Mouse (Mus musculus): ENCODE measurements around the gene Lars2. TPM values are rescaled to one million over a fixed set of nuclear protein-coding genes. Genes with fewer than 3 reads are reported as not detected.

Gene Lars2
- polyA plus RNA-seq, 1 experiment from 2014 or later = 989 TPM

GRCm38 (mm10) chr9:123480253-123480921, 113.7 kb downstream of the Lars2 start:
- peaks cover 7% of the 10 kb centered on the region; the same call in 1 of the 2 replicates for H3K36me3 ChIP-seq
- no peaks in the 10 kb centered on the region for H3K9me3 ChIP-seq
- 48% methylated on average over 18 of the region's 18 CpGs for WGBS
- peak overlapping the region; percentile 73 for H3K9ac ChIP-seq
- peak overlapping the region; percentile 94 for H3K4me2 ChIP-seq
- H3K27ac ChIP-seq = 0 out of 2 replicates have a peak overlapping the region, but pooled peaks have one; percentile 85
- H3K27me3 ChIP-seq = no peaks in the 10 kb centered on the region
- peaks cover 59% of the 10 kb centered on the region for H3K4me1 ChIP-seq
- peak overlapping the region; percentile 69 for H3K4me3 ChIP-seq
- 0 out of 2 replicates have a peak, but pooled peaks have one; percentile 13 for ATAC-seq (ENCODE audit: borderline replicate concordance, extremely low read depth, low FRiP score, low TSS enrichment)

- 30% methylated on average over 7 of the region's 7 CpGs for WGBS
- Histone ChIP-seq H3K9ac (peak overlapping the region; percentile 73), H3K27ac (no peak overlapping the region), H3K4me3 (peak overlapping the region; percentile 69), H3K9me3 (no peaks in the 10 kb centered on the region), H3K4me2 (peak overlapping the region; percentile 94), H3K36me3 (peaks cover 7% of the 10 kb centered on the region; the same call in 1 of the 2 replicates), H3K4me1 (peaks cover 66% of the 10 kb centered on the region), H3K27me3 (no peaks in the 10 kb centered on the region)
- ATAC-seq (ENCODE audit: borderline replicate concordance, extremely low read depth, low FRiP score, low TSS enrichment) = no peak
Observed at GRCm38 (mm10) chr9:123481136-123481535, 114.4 kb downstream of the Lars2 start.

DNA sequence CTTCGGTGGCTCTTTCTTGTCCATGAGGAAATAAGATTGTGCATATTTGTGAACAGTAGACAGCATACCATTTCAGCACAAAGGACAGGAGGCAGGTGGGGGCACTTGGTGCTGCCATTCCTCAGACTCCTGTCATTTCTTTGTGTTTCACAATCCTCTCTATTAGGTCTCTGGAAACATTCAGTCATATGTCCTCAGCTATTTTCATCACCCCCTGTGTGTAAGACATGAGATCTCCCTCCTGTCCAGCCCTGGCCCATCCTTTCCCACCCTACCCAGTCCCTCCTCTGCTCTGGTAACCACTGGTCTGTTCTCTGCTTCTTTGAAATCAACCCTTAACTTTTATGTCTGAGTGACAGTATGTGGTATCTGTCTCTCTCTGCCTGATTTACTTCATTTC, 116.9 kb downstream of the Lars2 start:
- Histone ChIP-seq H3K4me2 (no peak overlapping the region), H3K4me1 (peaks cover 71% of the 10 kb centered on the region), H3K4me3 (no peak overlapping the region), H3K9ac (no peak overlapping the region), H3K9me3 (no peaks in the 10 kb centered on the region), H3K27me3 (no peaks in the 10 kb centered on the region), H3K27ac (no peak overlapping the region), H3K36me3 (peaks cover 18% of the 10 kb centered on the region)
- 91% methylated on average over 1 of the region's 1 CpGs for WGBS
- no peak for ATAC-seq (ENCODE audit: borderline replicate concordance, extremely low read depth, low FRiP score, low TSS enrichment)

DNA sequence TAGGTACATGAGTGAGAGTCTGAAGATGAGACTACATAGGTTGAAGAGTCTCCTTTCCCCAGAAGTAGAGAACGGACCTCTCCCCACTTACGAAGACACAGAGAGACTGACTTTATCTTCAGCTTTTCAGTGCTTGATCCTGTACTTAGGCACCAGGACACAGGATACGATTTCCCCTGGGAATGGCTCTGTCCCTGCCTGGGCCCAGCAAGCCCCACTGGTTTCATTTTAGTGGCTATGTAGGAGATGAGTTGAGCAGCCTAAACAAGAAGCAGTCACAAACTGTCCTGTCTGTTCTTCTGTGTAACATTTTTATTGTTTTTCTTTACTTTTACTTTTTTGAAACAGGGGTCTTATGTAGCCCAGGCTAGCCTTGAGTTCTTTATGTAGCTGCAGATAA, 118.1 kb downstream of the Lars2 start:
- Histone ChIP-seq H3K4me1 (peaks cover 74% of the 10 kb centered on the region), H3K36me3 (peaks cover 18% of the 10 kb centered on the region), H3K27ac (no peak overlapping the region), H3K27me3 (no peaks in the 10 kb centered on the region), H3K9ac (no peak overlapping the region), H3K9me3 (no peaks in the 10 kb centered on the region), H3K4me2 (no peak overlapping the region), H3K4me3 (no peak overlapping the region)
- WGBS = 92% methylated on average over 3 of the region's 3 CpGs
- no peak for ATAC-seq (ENCODE audit: borderline replicate concordance, extremely low read depth, low FRiP score, low TSS enrichment)

DNA sequence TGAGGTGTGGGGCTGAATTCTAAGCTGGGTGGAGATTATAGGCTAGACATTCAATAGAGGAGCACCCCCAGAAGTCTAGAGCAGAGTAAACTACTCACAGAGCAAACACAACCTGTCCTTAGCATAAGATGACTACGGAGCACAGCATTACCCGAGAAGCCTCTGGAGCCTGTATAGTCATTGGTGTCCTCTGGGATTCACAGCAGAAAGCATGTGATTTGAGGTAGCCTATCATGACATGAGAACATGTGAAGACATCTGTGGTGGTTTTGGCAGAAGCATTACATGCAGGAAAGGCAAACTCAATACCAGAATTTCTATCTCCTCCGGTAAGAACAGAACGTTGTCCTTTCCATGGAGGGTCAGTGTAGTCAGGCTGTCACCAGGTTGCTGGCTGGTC, 118.8 kb downstream of the Lars2 start:
- 81% methylated on average over 4 of the region's 4 CpGs for WGBS
- no peak overlapping the region for H3K27ac ChIP-seq
- H3K4me1 ChIP-seq = peaks cover 73% of the 10 kb centered on the region
- H3K4me3 ChIP-seq = no peak overlapping the region
- H3K9me3 ChIP-seq = no peaks in the 10 kb centered on the region
- H3K27me3 ChIP-seq = no peaks in the 10 kb centered on the region
- peaks cover 18% of the 10 kb centered on the region for H3K36me3 ChIP-seq
- H3K9ac ChIP-seq = no peak overlapping the region
- ATAC-seq (ENCODE audit: borderline replicate concordance, extremely low read depth, low FRiP score, low TSS enrichment) = no peak
- no peak overlapping the region for H3K4me2 ChIP-seq

GRCm38 (mm10) chr9:123486635-123487034, 119.9 kb downstream of the Lars2 start:
- H3K36me3 ChIP-seq = peaks cover 18% of the 10 kb centered on the region
- H3K4me3 ChIP-seq = no peak overlapping the region
- no peak overlapping the region for H3K27ac ChIP-seq
- H3K27me3 ChIP-seq = no peaks in the 10 kb centered on the region
- H3K9ac ChIP-seq = no peak overlapping the region
- no peak overlapping the region for H3K4me2 ChIP-seq
- H3K9me3 ChIP-seq = no peaks in the 10 kb centered on the region
- 62% methylated on average over 3 of the region's 3 CpGs for WGBS
- no peak for ATAC-seq (ENCODE audit: borderline replicate concordance, extremely low read depth, low FRiP score, low TSS enrichment)
- peaks cover 71% of the 10 kb centered on the region for H3K4me1 ChIP-seq

- Histone ChIP-seq H3K4me2 (no peak overlapping the region), H3K27ac (no peak overlapping the region), H3K9ac (no peak overlapping the region), H3K4me3 (no peak overlapping the region), H3K4me1 (peaks cover 59% of the 10 kb centered on the region), H3K27me3 (no peaks in the 10 kb centered on the region), H3K9me3 (no peaks in the 10 kb centered on the region), H3K36me3 (peaks cover 18% of the 10 kb centered on the region)
- 67% methylated on average over 2 of the region's 2 CpGs for WGBS
- no peak for ATAC-seq (ENCODE audit: borderline replicate concordance, extremely low read depth, low FRiP score, low TSS enrichment)
Observed at GRCm38 (mm10) chr9:123489073-123489472, 122.3 kb downstream of the Lars2 start.

DNA sequence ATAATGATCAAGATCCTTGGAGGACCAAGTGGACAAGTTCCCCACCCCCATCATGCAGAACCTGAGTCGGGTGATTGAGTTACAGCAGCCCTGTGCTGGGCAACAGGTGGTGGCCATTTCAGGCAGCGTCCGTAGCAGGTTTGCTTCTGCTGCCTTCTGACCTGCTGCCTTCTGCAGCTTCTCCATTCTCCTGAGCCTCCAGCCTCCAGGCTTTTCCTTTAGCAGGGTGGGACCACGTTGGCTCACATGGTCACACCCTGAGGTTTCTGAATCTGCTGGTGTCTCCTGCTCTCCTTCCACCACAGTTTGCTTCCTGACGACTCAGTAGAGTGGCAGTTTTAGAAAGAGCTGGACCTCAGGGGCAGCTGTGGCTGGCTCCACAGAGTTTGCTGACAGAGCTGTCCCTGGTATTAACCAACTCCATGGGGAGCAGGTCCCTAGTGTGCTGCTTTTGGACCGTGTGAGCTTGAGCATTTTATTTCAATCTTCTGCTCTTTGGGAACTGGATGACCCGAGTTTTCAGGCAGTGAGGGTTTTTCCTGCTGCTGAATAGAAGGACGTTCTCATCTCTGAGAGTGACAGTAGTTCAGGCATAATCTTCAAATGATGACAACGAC, 123.1 kb downstream of the Lars2 start:
- Histone ChIP-seq H3K27me3 (no peaks in the 10 kb centered on the region), H3K4me2 (no peak overlapping the region), H3K4me3 (no peak overlapping the region), H3K27ac (no peak overlapping the region), H3K36me3 (peaks cover 13% of the 10 kb centered on the region), H3K9ac (no peak overlapping the region), H3K4me1 (peaks cover 60% of the 10 kb centered on the region), H3K9me3 (no peaks in the 10 kb centered on the region)
- WGBS = 60% methylated on average over 9 of the region's 9 CpGs
- ATAC-seq (ENCODE audit: borderline replicate concordance, extremely low read depth, low FRiP score, low TSS enrichment) = no peak

DNA sequence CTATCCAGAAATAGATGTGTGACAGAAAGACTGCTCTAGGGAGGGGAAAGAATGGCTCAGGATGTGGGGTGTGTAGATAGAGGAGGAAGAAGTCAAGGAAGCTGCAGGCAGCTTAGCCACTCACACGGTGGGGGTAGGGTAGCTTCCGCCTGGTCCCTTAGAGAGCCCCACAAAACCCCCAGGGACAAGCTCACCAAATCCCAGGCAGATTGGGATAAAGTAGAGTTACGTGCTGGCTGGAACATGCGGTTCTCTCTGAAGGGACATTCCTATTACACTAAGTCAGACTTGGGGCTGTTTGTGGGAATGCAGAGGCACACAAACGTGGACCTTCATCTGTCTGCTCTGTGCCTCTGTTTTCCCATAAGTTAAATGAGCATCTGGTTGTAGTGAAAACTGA, 124.2 kb downstream of the Lars2 start:
- WGBS = 59% methylated on average over 5 of the region's 5 CpGs
- peaks cover 11% of the 10 kb centered on the region for H3K36me3 ChIP-seq
- H3K27me3 ChIP-seq = no peaks in the 10 kb centered on the region
- no peak for ATAC-seq (ENCODE audit: borderline replicate concordance, extremely low read depth, low FRiP score, low TSS enrichment)
- no peak overlapping the region for H3K4me3 ChIP-seq
- H3K27ac ChIP-seq = peak overlapping the region; percentile 46
- H3K9me3 ChIP-seq = no peaks in the 10 kb centered on the region
- no peak overlapping the region for H3K9ac ChIP-seq
- no peak overlapping the region for H3K4me2 ChIP-seq
- peaks cover 63% of the 10 kb centered on the region for H3K4me1 ChIP-seq

GRCm38 (mm10) chr9:123491917-123492585, 125.3 kb downstream of the Lars2 start:
- 46% methylated on average over 9 of the region's 9 CpGs for WGBS
- Histone ChIP-seq H3K4me1 (peaks cover 65% of the 10 kb centered on the region), H3K9me3 (no peaks in the 10 kb centered on the region), H3K27ac (peak overlapping the region; percentile 27), H3K4me3 (no peak overlapping the region), H3K4me2 (no peak overlapping the region), H3K9ac (no peak overlapping the region), H3K27me3 (no peaks in the 10 kb centered on the region), H3K36me3 (peaks cover 4% of the 10 kb centered on the region)
- ATAC-seq (ENCODE audit: borderline replicate concordance, extremely low read depth, low FRiP score, low TSS enrichment) = peak; percentile 66

DNA sequence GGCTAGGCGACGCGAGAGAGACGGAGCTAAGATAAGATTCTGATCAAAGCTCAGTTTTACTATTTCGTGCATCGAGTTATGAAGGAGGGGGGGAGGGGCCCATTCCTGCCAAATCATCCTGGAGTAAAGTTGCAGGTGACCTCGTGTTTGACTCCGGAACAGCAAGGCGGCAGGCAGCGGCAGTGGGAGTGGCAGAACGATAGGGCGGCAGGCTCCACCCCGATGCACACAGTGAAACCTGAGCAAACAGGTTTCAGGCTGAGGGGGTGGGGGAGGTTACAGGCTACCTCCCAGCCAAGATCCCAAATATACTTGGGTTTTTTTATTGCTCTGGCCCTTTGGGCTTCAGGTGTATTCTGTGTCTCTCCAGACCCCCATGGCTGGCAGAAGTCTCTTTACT, 129.9 kb downstream of the Lars2 start:
- peak; percentile 38; the same call in 1 of the 2 replicates for ATAC-seq (ENCODE audit: borderline replicate concordance, extremely low read depth, low FRiP score, low TSS enrichment)
- H3K36me3 ChIP-seq = peaks cover 15% of the 10 kb centered on the region
- H3K4me2 ChIP-seq = peak overlapping the region; percentile 24
- WGBS = 10% methylated on average over 13 of the region's 13 CpGs
- no peak overlapping the region for H3K27ac ChIP-seq
- H3K9ac ChIP-seq = no peak overlapping the region
- H3K4me3 ChIP-seq = no peak overlapping the region
- H3K9me3 ChIP-seq = no peaks in the 10 kb centered on the region
- H3K4me1 ChIP-seq = peaks cover 45% of the 10 kb centered on the region
- H3K27me3 ChIP-seq = no peaks in the 10 kb centered on the region

GRCm38 (mm10) chr9:123497906-123498305, 131.2 kb downstream of the Lars2 start:
- no peaks in the 10 kb centered on the region for H3K9me3 ChIP-seq
- ATAC-seq (ENCODE audit: borderline replicate concordance, extremely low read depth, low FRiP score, low TSS enrichment) = peak; percentile 74; the same call in 1 of the 2 replicates
- 41% methylated on average over 5 of the region's 5 CpGs for WGBS

More at GRCm38 (mm10) chr9:123497906-123498305, 131.2 kb downstream of the Lars2 start:
- Histone ChIP-seq H3K9ac (no peak overlapping the region), H3K4me3 (no peak overlapping the region), H3K27ac (peak overlapping the region; percentile 50), H3K4me1 (peaks cover 33% of the 10 kb centered on the region), H3K36me3 (peaks cover 25% of the 10 kb centered on the region), H3K27me3 (no peaks in the 10 kb centered on the region), H3K4me2 (no peak overlapping the region)

All from lung, embryonic 15.5 days (tissue).